Mouse (Mus musculus) heart, adult 11 months (tissue): ENCODE results near the gene Psrc1.

Experiments
- DNase-seq: peaks from one replicate; pipeline ENCODE4 v3.0.0; 2022

Psrc1 gene

GRCm38 (mm10) chr3:108383485-108384354 is at the start of gene Psrc1:
Gene Psrc1, plus strand, starts transcription at chr3:108383839.
- peak; percentile 99 for DNase-seq

GRCm38 (mm10) chr3:108336878-108337277 is 46.8 kb upstream of the Psrc1 start:
- DNase-seq = no peak

- DNase-seq = no peak
These were observed 42.6 kb upstream of the Psrc1 start for GRCm38 (mm10) chr3:108341040-108341439.

- DNase-seq = no peak
These were observed 41.5 kb upstream of the Psrc1 start for GRCm38 (mm10) chr3:108342185-108342584.

- no peak for DNase-seq
These were observed 37.8 kb upstream of the Psrc1 start for GRCm38 (mm10) chr3:108345855-108346254.

GRCm38 (mm10) chr3:108348376-108348775 is 35.3 kb upstream of the Psrc1 start:
- DNase-seq = peak; percentile 85

GRCm38 (mm10) chr3:108355245-108355644 is 28.4 kb upstream of the Psrc1 start:
- peak; percentile 66 for DNase-seq

GRCm38 (mm10) chr3:108357051-108357450 is 26.6 kb upstream of the Psrc1 start:
- DNase-seq = no peak

- DNase-seq = no peak
These were observed 25.2 kb upstream of the Psrc1 start for GRCm38 (mm10) chr3:108358445-108358844.

- DNase-seq = no peak
These were observed 22.7 kb upstream of the Psrc1 start for GRCm38 (mm10) chr3:108360894-108361293.

- peak; percentile 96 for DNase-seq
These were observed 20.0 kb upstream of the Psrc1 start for GRCm38 (mm10) chr3:108363626-108364025.

- DNase-seq = no peak
These were observed 19.2 kb upstream of the Psrc1 start, which contains the start of gene Mybphl for GRCm38 (mm10) chr3:108364270-108364995. Gene Mybphl, plus strand, starts transcription at chr3:108364911.

- no peak for DNase-seq
These were observed 16.5 kb upstream of the Psrc1 start for GRCm38 (mm10) chr3:108367173-108367572.

GRCm38 (mm10) chr3:108367828-108368227 is 15.8 kb upstream of the Psrc1 start:
- no peak for DNase-seq

GRCm38 (mm10) chr3:108368721-108369120 is 14.9 kb upstream of the Psrc1 start:
- DNase-seq = no peak

GRCm38 (mm10) chr3:108372274-108372673 is 11.4 kb upstream of the Psrc1 start:
- no peak for DNase-seq

- DNase-seq = no peak
These were observed 10.9 kb upstream of the Psrc1 start for GRCm38 (mm10) chr3:108372691-108373090.

GRCm38 (mm10) chr3:108378875-108379663 is 4.6 kb upstream of the Psrc1 start:
- DNase-seq = no peak

GRCm38 (mm10) chr3:108380695-108381094 is 2.9 kb upstream of the Psrc1 start:
- no peak for DNase-seq

- no peak for DNase-seq
These were observed 1.4 kb upstream of the Psrc1 start for GRCm38 (mm10) chr3:108381945-108382875.

GRCm38 (mm10) chr3:108384425-108384824 is 786 bp downstream of the Psrc1 start:
- DNase-seq = no peak

GRCm38 (mm10) chr3:108386186-108386585 is 2.5 kb downstream of the Psrc1 start:
- no peak for DNase-seq
